Mouse (Mus musculus): ENCODE results near the gene Aktip. TPM values are rescaled to one million over a fixed set of nuclear protein-coding genes. Genes with fewer than 3 reads are reported as not detected.

The Aktip gene
- polyA plus RNA-seq, 1 experiment, result 46.3 TPM

- TF ChIP-seq CTCF (IDR thresholded peaks at IDR 0.05; ENCODE audit: borderline replicate concordance, insufficient read depth, low read length) (no peak), POLR2A (IDR thresholded peaks at IDR 0.05; ENCODE audit: low read depth, low read length) (no peak)
- Histone ChIP-seq H3K27ac (ENCODE audit: insufficient read depth, low read length) (no peak overlapping the region), H3K4me3 (ENCODE audit: insufficient read depth, low read length) (no peak overlapping the region), H3K4me1 (ENCODE audit: control insufficient read depth, insufficient read depth, low read length) (no peaks in the 10 kb centered on the region)
Observed at GRCm38 (mm10) chr8:91196661-91197060, 3.1 kb downstream of the Aktip start.

GRCm38 (mm10) chr8:91194081-91194480 lies 5.7 kb downstream of the Aktip start:
- TF ChIP-seq CTCF (IDR thresholded peaks at IDR 0.05; ENCODE audit: borderline replicate concordance, insufficient read depth, low read length), result no peak
- no peak for TF ChIP-seq POLR2A (IDR thresholded peaks at IDR 0.05; ENCODE audit: low read depth, low read length)
- no peak overlapping the region for H3K4me3 ChIP-seq (ENCODE audit: insufficient read depth, low read length)
- no peak overlapping the region for H3K27ac ChIP-seq (ENCODE audit: insufficient read depth, low read length)
- no peaks in the 10 kb centered on the region for H3K4me1 ChIP-seq (ENCODE audit: control insufficient read depth, insufficient read depth, low read length)

- Histone ChIP-seq H3K4me1 (ENCODE audit: control insufficient read depth, insufficient read depth, low read length) (no peaks in the 10 kb centered on the region), H3K4me3 (ENCODE audit: insufficient read depth, low read length) (no peak overlapping the region), H3K27ac (ENCODE audit: insufficient read depth, low read length) (no peak overlapping the region)
- TF ChIP-seq POLR2A (IDR thresholded peaks at IDR 0.05; ENCODE audit: low read depth, low read length) (no peak), CTCF (IDR thresholded peaks at IDR 0.05; ENCODE audit: borderline replicate concordance, insufficient read depth, low read length) (no peak)
Observed at GRCm38 (mm10) chr8:91192941-91193340, 6.8 kb downstream of the Aktip start.

GRCm38 (mm10) chr8:91190816-91191340 lies 8.9 kb downstream of the Aktip start:
- no peak overlapping the region for H3K4me3 ChIP-seq (ENCODE audit: insufficient read depth, low read length)
- H3K4me1 ChIP-seq (ENCODE audit: control insufficient read depth, insufficient read depth, low read length), result no peaks in the 10 kb centered on the region
- H3K27ac ChIP-seq (ENCODE audit: insufficient read depth, low read length), result no peak overlapping the region
- TF ChIP-seq CTCF (IDR thresholded peaks at IDR 0.05; ENCODE audit: borderline replicate concordance, insufficient read depth, low read length) (peak; percentile 89), POLR2A (IDR thresholded peaks at IDR 0.05; ENCODE audit: low read depth, low read length) (no peak)

GRCm38 (mm10) chr8:91188152-91188551 lies 11.6 kb downstream of the Aktip start:
- no peak for TF ChIP-seq POLR2A (IDR thresholded peaks at IDR 0.05; ENCODE audit: low read depth, low read length)
- no peak overlapping the region for H3K4me3 ChIP-seq (ENCODE audit: insufficient read depth, low read length)
- H3K27ac ChIP-seq (ENCODE audit: insufficient read depth, low read length), result no peak overlapping the region
- no peaks in the 10 kb centered on the region for H3K4me1 ChIP-seq (ENCODE audit: control insufficient read depth, insufficient read depth, low read length)

GRCm38 (mm10) chr8:91186372-91186771 lies 13.4 kb downstream of the Aktip start:
- TF ChIP-seq POLR2A (IDR thresholded peaks at IDR 0.05; ENCODE audit: low read depth, low read length) (no peak), CTCF (IDR thresholded peaks at IDR 0.05; ENCODE audit: borderline replicate concordance, insufficient read depth, low read length) (no peak)
- no peaks in the 10 kb centered on the region for H3K4me1 ChIP-seq (ENCODE audit: control insufficient read depth, insufficient read depth, low read length)
- no peak overlapping the region for H3K27ac ChIP-seq (ENCODE audit: insufficient read depth, low read length)
- no peak overlapping the region for H3K4me3 ChIP-seq (ENCODE audit: insufficient read depth, low read length)

- Histone ChIP-seq H3K4me3 (ENCODE audit: insufficient read depth, low read length) (no peak overlapping the region), H3K27ac (ENCODE audit: insufficient read depth, low read length) (no peak overlapping the region), H3K4me1 (ENCODE audit: control insufficient read depth, insufficient read depth, low read length) (no peaks in the 10 kb centered on the region)
- TF ChIP-seq CTCF (IDR thresholded peaks at IDR 0.05; ENCODE audit: borderline replicate concordance, insufficient read depth, low read length) (no peak), POLR2A (IDR thresholded peaks at IDR 0.05; ENCODE audit: low read depth, low read length) (no peak)
Observed at GRCm38 (mm10) chr8:91177708-91178107, 22.1 kb downstream of the Aktip start.

GRCm38 (mm10) chr8:91176176-91176575 lies 23.6 kb downstream of the Aktip start:
- Histone ChIP-seq H3K4me1 (ENCODE audit: control insufficient read depth, insufficient read depth, low read length) (no peaks in the 10 kb centered on the region), H3K4me3 (ENCODE audit: insufficient read depth, low read length) (no peak overlapping the region), H3K27ac (ENCODE audit: insufficient read depth, low read length) (no peak overlapping the region)
- TF ChIP-seq CTCF (IDR thresholded peaks at IDR 0.05; ENCODE audit: borderline replicate concordance, insufficient read depth, low read length) (no peak), POLR2A (IDR thresholded peaks at IDR 0.05; ENCODE audit: low read depth, low read length) (no peak)

GRCm38 (mm10) chr8:91171605-91172004 lies 28.2 kb downstream of the Aktip start:
- no peak overlapping the region for H3K4me3 ChIP-seq (ENCODE audit: insufficient read depth, low read length)
- no peak for TF ChIP-seq POLR2A (IDR thresholded peaks at IDR 0.05; ENCODE audit: low read depth, low read length)
- no peak for TF ChIP-seq CTCF (IDR thresholded peaks at IDR 0.05; ENCODE audit: borderline replicate concordance, insufficient read depth, low read length)
- no peaks in the 10 kb centered on the region for H3K4me1 ChIP-seq (ENCODE audit: control insufficient read depth, insufficient read depth, low read length)
- H3K27ac ChIP-seq (ENCODE audit: insufficient read depth, low read length), result no peak overlapping the region

GRCm38 (mm10) chr8:91170914-91171313 lies 28.9 kb downstream of the Aktip start:
- Histone ChIP-seq H3K4me1 (ENCODE audit: control insufficient read depth, insufficient read depth, low read length) (no peaks in the 10 kb centered on the region), H3K4me3 (ENCODE audit: insufficient read depth, low read length) (no peak overlapping the region), H3K27ac (ENCODE audit: insufficient read depth, low read length) (no peak overlapping the region)
- no peak for TF ChIP-seq POLR2A (IDR thresholded peaks at IDR 0.05; ENCODE audit: low read depth, low read length)
- no peak for TF ChIP-seq CTCF (IDR thresholded peaks at IDR 0.05; ENCODE audit: borderline replicate concordance, insufficient read depth, low read length)

- TF ChIP-seq CTCF (IDR thresholded peaks at IDR 0.05; ENCODE audit: borderline replicate concordance, insufficient read depth, low read length), result no peak
- no peak for TF ChIP-seq POLR2A (IDR thresholded peaks at IDR 0.05; ENCODE audit: low read depth, low read length)
- H3K27ac ChIP-seq (ENCODE audit: insufficient read depth, low read length), result no peak overlapping the region
- no peaks in the 10 kb centered on the region for H3K4me1 ChIP-seq (ENCODE audit: control insufficient read depth, insufficient read depth, low read length)
- no peak overlapping the region for H3K4me3 ChIP-seq (ENCODE audit: insufficient read depth, low read length)
Observed at GRCm38 (mm10) chr8:91170152-91170551, 29.6 kb downstream of the Aktip start.
